Mouse (Mus musculus): Measurements from ENCODE around the gene Oas1h.

GRCm38 (mm10) chr5:120908196-120908920 lies 47.1 kb downstream of the Oas1h start:
- TF ChIP-seq MYOD1 (IDR thresholded peaks at IDR 0.05; ENCODE audit: control insufficient read depth in 1 of 3, insufficient read length in 2 of 3, low read depth in 2 of 3) (no peak), POLR2A (IDR thresholded peaks at IDR 0.05; ENCODE audit: insufficient read length, low read depth) (no peak), MAX (IDR thresholded peaks at IDR 0.05; ENCODE audit: low read depth) (no peak)
